Mouse (Mus musculus): ENCODE data around the gene Cd300a.

Cd300a gene

GRCm38 (mm10) chr11:114889991-114890518 is at the start of gene Cd300a:
TSS of gene Cd300a (plus strand) at chr11:114890041.
- DNase-seq (ENCODE audit: low spot score), result no peak

GRCm38 (mm10) chr11:114843818-114844463 is 45.9 kb upstream of the Cd300a start:
- no peak for DNase-seq (ENCODE audit: low spot score)

GRCm38 (mm10) chr11:114844464-114845220 is 45.2 kb upstream of the Cd300a start:
- no peak for DNase-seq (ENCODE audit: low spot score)

- no peak for DNase-seq (ENCODE audit: low spot score)
These were observed 43.5 kb upstream of the Cd300a start for GRCm38 (mm10) chr11:114846336-114846735.

- DNase-seq (ENCODE audit: low spot score), result no peak
These were observed 42.8 kb upstream of the Cd300a start for GRCm38 (mm10) chr11:114847008-114847407.

- DNase-seq (ENCODE audit: low spot score), result no peak
These were observed 40.3 kb upstream of the Cd300a start for GRCm38 (mm10) chr11:114849572-114849971.

- no peak for DNase-seq (ENCODE audit: low spot score)
These were observed 39.8 kb upstream of the Cd300a start for GRCm38 (mm10) chr11:114850066-114850451.

GRCm38 (mm10) chr11:114850452-114851268 is 39.2 kb upstream of the Cd300a start, which contains the start of gene Gprc5c:
TSS of gene Gprc5c (plus strand) at chr11:114851152.
- no peak for DNase-seq (ENCODE audit: low spot score)

- DNase-seq (ENCODE audit: low spot score), result no peak
These were observed 38.6 kb upstream of the Cd300a start for GRCm38 (mm10) chr11:114851269-114851607.

- DNase-seq (ENCODE audit: low spot score), result no peak
These were observed 38.1 kb upstream of the Cd300a start for GRCm38 (mm10) chr11:114851608-114852310.

GRCm38 (mm10) chr11:114852311-114853173 is 37.3 kb upstream of the Cd300a start:
- DNase-seq (ENCODE audit: low spot score), result no peak

- no peak for DNase-seq (ENCODE audit: low spot score)
These were observed 36.5 kb upstream of the Cd300a start for GRCm38 (mm10) chr11:114853174-114853838.

- no peak for DNase-seq (ENCODE audit: low spot score)
These were observed 35.3 kb upstream of the Cd300a start for GRCm38 (mm10) chr11:114854581-114854980.

GRCm38 (mm10) chr11:114856125-114856524 is 33.7 kb upstream of the Cd300a start:
- DNase-seq (ENCODE audit: low spot score), result no peak

- no peak for DNase-seq (ENCODE audit: low spot score)
These were observed 31.2 kb upstream of the Cd300a start for GRCm38 (mm10) chr11:114858641-114859040.

GRCm38 (mm10) chr11:114861057-114861456 is 28.8 kb upstream of the Cd300a start:
- DNase-seq (ENCODE audit: low spot score), result no peak

GRCm38 (mm10) chr11:114862687-114863086 is 27.2 kb upstream of the Cd300a start:
- no peak for DNase-seq (ENCODE audit: low spot score)

GRCm38 (mm10) chr11:114863918-114864420 is 25.9 kb upstream of the Cd300a start:
- DNase-seq (ENCODE audit: low spot score), result no peak

- DNase-seq (ENCODE audit: low spot score), result no peak
These were observed 23.8 kb upstream of the Cd300a start for GRCm38 (mm10) chr11:114865999-114866398.
